Mouse (Mus musculus): ENCODE data around the gene Rabgap1.
"Not testable (repeated sequence)": the region's sequence is repeated elsewhere in the genome, so short reads cannot be mapped to it uniquely, and the experiment has no call there.

The Rabgap1 gene

DNA sequence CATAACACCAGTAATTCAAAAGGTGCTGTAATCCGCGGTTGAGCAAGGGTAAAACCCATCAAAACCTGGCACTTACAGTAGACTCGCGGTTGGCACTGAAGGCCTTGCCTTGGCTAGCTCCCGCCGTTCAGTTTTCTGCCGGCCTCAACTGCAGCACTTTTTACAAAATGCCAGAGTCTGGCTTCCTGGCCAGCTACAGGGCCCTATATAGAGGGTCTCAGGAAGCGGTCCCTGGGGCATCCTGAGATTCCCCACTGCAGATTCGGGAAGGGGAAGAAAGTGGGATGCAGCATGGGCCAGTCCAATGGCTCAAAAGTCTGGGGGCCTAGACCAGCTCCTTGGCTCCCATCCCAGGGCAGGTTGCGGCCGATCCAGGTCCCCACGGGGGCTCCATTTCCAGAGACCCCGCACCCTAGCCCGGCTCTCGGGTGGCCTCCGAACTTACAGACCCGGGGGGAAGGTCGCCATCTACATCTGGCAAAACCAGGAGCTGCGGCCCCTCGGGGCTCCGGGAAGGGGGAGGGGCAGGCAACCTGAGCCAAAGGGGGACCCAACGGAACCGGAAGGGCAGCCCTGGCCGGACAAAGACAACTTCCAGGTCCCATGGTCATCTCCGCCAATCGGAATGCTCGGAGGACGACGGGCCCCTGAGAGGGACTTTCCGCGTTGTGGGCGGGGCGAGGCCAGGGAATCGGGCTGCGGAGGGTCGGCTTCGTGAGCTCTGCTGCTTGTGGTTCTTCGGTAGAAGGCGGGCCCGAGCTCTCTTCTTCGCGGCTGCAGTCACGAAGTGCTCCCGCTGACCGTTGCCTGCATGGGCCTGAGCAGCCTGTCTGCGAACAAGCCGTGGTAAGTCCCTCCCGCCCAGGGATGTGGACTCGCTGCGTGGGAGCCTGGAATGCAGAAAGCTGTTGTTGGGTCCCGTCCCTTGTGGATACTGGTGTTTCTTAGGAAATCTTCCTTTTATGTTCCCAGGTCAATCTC lies at the start of gene Rabgap1, which contains the start of the genes Zbtb26 and Zbtb6:
TSS of gene Rabgap1 (plus strand) at position 669 of the 981 bp plus-strand sequence.
TSS of gene Zbtb26 (minus strand) at position 525 of the 981 bp plus-strand sequence.
TSS of gene Zbtb6 (minus strand) at position 561 of the 981 bp plus-strand sequence.
- peak; percentile 89 to 96 for DNase-seq (ENCODE audit: low spot score in 2 of 2)

DNA sequence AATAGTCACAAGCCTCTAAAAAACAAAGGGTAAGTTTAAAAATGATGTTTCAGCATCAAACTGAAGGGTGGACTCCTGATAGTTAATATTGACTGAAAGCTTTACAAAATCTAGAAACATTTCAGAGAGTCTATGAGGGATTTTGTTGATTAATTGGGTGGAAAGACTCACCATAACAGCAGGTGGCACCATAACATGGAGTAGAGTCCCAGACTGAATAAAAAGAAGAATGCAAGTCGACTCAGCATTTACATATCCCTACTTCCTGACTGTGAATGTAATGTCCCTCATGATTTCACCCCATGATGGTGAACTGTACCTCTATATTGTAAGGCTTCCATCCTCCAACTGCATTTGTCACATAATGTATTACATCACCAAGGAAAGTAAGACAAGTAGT lies 47.5 kb upstream of the Rabgap1 start:
- no peak for DNase-seq (ENCODE audit: low spot score in 2 of 2)

DNA sequence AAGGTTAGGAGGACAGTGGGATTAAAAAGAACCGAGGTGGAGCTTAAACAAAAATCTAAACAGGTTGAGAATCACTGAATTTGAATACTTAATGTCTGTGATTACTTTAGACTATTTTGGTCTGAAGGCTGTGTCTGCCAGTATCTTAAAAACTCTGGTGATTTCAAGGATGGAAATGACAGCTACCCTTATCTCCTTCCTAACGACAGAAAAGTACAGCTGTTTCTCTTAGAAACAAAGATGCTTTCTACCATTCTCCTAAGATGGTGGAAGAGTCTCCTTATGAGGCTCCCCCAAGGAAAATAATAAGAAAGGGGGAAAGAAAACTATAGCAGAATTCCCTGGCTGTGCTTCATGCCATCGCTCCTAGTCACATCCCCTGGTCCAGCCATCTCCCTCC lies 21.2 kb upstream of the Rabgap1 start:
- DNase-seq (ENCODE audit: low spot score in 2 of 2) = no peak

DNA sequence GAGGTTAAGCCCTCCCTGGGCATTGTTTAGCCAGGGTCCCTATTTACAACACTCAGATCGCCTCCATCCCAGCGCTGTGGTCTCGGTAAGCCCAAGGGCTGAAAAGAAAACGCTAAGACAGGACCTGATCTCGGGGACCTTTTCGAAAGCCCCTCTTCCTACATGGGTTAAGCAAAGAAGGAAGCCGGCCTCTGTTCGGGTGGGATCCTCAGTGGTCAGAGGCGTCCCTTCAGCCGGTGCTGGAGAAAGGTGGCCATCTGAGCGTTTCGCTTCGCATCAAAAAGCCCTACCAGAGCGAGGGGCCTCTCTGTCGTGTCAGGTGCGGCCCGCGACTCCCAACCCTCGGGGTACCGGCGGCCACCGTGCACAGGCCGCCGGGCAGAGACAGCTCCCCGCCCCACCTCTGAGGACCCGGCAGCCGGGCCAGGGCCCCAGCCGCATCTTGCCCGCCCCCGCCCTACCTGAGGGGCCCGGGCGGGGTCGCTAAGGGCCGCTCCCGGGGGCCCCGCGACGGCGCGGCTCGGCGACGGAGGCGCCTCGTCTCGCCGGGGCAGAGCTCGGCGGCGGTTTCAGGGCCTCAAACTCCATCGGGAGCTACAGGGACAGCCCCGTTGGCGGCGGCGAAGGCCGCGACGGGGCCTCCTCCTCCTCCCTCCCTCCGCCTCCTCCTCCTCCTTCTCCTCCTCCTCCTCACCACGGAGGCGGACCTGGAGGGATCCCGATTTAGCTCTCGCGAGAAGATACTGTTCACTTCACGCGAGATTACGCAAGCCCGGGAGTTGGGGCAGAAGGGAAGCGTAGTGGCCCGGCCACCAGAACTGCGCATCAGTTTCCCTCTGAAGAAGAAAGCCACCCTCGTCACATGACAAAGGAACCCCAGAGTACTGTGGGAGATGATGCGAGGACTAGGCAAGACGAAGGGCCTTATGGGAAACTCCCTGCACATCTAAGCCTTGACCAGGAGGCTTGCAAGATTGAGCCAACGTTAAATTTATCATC lies 20.5 kb upstream of the Rabgap1 start, which contains the start of gene Rc3h2:
TSS of gene Rc3h2 (minus strand) at position 598 of the 999 bp plus-strand sequence.
- DNase-seq (ENCODE audit: low spot score in 2 of 2) = peak; percentile 93 to 96

DNA sequence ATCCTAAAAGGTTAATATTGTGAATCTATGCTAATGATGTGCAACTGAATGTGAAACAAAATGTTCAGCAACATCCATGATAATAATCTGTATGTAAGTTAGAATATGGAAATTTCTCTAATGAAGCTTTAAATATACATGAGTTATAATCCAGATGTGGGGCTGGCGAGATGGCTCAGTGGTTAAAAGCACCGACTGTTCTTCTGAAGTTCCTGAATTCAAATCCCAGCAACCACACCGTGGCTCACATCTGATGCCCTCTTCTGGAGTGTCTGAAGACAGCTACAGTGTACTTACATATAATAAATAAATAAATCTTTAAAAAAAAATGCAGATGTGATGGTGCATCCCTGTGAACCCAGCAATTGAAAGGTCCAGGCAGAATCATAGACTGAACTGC lies 19.4 kb upstream of the Rabgap1 start:
- no peak for DNase-seq (ENCODE audit: low spot score in 2 of 2)

DNA sequence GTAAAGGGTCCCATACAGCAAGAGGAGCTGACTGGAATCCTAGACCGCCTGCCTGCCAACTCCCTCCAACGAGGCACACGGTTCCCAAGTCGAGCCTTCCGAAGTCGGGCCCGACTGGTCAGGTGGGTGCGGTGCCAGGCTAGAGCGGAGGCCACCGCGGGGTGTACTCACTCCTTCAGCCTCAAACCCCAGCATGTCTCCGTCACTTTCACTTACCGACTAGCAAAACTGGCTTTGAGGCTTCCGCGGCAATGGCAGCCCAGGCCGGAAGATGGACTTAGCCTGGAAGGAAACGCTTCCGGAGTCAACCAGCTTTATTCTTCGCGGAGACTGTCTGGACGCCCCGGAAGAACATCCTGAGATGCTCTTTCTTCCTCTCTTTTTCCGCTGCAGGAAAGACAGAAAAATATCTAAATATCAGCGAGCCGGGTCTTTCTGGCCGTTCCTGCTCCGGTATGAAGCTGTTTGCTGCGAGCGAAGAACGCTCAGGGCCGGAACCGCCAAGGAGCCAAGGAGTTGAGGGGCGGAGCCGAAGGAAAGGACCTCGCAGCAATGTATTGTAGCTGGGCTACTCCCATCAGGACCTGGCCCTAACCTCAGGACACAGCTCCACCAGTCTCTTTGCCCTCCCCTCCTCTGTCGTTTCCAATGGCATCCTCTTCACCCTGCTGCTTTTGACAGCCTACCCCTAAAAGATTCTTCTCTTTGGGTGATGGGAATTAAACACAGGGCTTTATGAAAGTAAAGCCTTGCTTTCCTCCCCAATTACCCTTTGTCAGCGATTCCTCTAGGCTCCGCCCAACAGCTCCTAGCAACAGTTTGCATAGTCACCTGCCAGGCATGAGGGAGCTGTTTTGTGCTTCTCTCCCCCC lies 12.2 kb upstream of the Rabgap1 start:
- peak; percentile 66 to 79 for DNase-seq (ENCODE audit: low spot score in 2 of 2)

DNA sequence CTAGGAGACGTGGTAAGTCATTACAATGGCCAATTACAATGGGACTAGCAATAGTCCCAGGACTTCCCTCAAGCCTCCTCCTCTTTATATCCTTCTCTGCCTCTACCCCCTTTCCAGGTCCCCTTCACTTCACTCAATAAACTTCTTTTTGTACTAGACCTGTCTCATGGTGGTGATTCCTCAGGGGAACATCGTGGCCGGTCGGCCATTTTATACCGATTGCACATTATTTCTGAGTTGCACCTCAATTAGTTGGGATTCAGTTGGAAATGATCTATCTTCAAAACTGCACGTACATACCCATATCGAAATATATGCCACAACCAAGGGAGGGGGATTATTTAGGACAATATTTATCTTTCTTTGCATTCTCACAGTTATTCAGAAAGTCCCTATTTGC lies 11.5 kb upstream of the Rabgap1 start:
- no peak for DNase-seq (ENCODE audit: low spot score in 2 of 2)

DNA sequence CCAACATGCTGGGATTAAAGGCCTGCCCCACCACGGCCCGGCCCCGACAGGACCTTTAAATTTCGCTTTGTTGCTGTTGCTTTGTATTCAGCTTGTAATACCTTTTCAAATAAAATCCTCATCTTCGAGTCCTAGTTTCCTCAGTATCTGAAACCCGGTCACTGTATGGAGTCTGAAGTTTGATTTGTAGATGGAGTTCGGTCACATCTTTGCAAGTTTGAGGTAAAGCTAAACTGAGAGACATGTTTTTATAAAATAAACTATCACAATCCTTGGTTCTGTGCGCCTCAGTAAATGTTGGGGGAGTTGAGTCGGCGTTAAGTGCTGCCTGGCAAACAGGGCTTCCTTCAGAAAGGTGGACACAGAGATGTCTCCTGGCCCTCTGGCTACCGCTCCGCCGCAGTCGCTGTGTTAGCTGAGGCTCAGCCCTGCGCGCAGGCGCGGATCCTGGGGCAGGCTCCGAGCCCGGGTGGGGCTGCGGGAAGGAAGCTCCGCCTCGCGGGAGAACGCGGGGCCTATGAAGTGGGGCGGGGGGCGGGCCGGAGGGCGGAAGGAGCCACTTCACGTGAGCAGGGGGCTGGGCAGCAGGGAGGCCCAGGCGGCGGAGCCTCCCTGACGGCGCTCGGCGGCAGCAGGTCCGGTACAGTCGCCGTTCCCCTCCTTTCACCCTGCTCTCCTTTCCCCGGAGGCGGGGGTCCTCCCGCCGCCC lies 8.7 kb downstream of the Rabgap1 start:
- DNase-seq (ENCODE audit: low spot score in 2 of 2) = peak; percentile 81 to 94

DNA sequence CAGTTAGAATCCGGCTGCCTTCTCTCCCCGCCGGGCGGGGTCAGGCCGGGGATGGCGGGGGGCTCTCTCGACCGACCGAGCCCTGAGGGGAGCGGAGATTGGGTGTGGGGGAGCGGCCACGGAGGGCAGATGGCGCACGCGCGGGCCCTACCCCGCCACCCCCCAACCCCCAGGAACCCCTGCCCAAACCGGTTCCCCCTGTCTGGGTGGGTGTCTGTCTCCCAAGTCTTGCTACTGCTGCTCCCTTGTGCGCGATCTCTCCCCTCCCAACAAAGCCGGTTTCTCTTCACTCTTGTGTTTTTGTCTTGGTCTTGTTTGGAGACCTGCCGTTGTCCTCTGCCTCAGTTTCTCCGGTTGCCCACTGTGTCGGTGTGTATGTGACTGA lies 9.3 kb downstream of the Rabgap1 start:
- no peak for DNase-seq (ENCODE audit: low spot score in 2 of 2)

DNA sequence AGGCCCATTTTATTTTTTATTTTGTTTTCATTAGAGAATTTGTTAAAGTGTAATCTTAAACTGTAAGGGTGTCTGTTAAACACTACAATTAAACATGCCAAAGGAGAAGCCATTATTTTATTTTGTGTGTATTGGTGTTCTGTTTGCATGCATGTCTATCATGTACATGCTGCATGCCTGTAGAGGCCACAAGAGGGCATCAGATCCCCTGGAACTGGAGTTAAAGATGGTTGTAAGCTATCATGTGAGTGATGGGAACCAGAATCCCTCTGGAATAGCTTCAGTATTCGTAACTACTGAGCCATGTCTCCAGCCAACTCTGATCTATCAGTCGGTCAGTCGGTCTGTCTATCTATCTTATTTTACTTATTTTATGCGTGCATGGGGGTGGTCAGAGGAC lies 17.6 kb downstream of the Rabgap1 start:
- DNase-seq (ENCODE audit: low spot score in 2 of 2) = no peak

DNA sequence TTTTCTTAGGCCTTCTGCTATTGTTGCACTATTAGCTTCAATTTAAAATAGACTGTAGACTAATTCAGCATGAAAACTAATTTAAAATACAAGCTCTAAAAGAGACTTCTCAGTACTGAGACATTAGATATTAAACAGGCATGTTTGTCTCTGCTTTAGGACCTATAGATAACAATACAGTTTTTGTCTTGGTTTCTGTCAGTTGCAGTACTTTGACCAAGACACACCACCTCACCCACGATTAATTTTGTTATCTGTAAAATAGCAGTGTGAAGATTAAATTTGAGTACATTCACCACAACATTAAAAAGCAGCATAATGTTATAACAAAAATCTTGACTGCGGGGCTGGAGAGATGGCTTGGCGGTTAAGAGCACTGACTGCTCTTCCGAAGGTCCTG lies 23.2 kb downstream of the Rabgap1 start:
- no peak for DNase-seq (ENCODE audit: low spot score in 2 of 2)

DNA sequence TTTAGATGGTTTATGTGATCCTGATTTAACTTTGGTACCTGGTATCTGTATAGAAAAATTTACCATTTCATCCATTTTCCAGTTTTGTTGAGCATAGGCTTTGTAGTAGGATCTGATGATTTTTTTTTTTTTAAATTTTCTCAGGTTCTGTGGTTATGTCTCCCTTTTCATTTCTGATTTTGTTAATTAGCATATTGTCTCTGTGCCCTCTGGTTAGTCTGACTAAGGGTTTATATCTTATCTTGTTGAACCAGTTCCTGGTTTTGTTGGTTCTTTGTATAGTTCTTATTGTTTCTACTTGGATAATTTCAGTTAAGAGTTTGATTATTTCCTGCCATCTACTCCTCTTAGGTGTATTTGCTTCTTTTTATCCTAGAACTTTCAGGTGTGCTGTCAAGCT lies 36.5 kb downstream of the Rabgap1 start:
- no peak for DNase-seq (ENCODE audit: low spot score in 2 of 2)

DNA sequence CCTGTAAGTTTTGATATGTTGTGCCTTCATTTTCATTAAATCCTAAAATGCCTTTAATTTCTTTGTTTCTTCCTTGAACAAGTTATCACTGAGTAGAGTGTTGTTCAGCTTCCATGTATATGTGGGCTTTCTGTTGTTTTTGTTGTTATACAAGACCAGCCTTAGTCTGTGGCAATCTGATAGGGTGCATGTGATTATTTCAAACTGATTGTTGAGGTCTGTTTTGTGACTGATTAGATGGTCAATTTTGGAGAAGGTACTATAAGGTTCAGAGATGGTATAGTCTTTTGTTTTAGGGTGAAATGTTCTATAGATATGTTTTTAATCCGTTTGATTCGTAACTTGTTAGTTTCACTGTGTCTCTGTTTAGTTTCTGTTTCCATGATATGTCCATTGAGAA lies 37.0 kb downstream of the Rabgap1 start:
- DNase-seq (ENCODE audit: low spot score in 2 of 2) = no peak

DNA sequence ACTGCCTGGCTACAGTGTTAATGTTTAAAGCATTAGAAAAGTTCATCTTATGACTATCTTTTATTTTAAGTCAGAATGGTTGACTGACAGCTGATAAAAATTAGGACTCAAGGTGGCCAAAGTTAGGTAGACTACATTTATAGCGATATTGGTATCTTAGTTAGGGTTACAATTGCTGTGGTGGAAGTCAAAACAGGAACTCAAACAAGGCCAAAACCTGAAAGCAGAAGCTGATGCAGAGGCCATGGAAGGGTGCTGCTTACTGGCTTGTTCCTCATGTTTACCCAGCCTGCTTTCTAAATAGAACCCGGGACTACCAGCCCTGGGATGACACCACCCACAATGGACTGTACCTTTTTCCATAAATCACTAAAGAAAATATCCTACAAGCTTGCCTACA lies 41.1 kb downstream of the Rabgap1 start:
- no peak for DNase-seq (ENCODE audit: low spot score in 2 of 2)

DNA sequence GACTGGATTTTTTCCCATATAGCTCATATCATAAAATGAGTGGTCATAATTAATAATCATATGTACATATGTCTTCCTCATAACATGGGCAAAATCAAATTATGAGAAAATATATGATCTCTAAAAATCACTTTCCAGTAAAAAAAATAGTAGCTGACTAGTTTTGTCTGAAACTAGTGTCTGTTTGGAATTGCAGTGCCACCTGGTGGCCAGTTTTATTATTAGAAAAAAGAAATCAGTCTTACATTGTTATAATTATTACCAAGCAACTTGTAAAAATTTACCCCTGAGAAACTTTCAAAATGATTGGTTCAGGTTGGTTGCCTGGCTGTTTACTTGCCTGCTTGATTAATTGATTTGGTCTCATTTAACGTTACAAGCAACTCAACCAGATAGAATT lies 42.3 kb downstream of the Rabgap1 start:
- DNase-seq (ENCODE audit: low spot score in 2 of 2) = peak; percentile 22 to 56

DNA sequence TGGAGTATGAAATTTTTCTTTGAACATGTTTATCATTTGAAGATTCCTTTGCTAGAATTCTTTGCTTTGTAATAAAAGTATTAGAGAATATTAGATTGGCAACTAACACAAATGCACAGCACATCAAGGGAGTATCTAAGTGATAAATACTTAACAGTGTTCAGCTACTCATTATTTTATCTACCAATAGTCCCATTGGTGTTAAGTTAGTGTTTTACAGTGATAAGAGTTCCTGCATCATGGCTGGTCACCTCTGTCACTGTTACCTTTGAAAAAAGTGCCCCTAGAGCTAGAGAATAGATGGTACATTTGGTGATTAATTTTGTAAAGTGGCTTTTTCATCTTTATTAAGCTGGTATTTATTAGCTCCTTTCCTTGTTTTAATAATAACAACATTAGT lies 43.3 kb downstream of the Rabgap1 start:
- no peak for DNase-seq (ENCODE audit: low spot score in 2 of 2)

DNA sequence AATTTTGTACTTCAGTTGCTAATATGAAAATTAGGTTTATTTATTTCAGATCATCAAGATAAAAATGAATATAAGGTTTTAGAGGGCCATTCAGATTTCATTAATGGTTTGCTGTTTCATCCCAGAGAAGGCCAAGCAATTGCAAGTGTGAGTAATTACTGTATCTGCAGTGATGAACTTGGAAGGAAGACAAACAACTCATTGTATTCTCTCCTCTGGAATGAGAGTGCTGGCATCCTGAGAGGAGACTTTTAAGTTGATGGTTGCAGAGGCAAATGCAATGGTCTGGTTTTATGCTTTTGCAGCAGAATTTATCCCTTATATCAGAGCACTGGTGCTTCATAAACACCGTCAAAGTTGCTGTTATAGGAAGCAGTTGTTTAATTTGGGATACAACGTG lies 45.9 kb downstream of the Rabgap1 start:
- no peak for DNase-seq (ENCODE audit: low spot score in 2 of 2)

DNA sequence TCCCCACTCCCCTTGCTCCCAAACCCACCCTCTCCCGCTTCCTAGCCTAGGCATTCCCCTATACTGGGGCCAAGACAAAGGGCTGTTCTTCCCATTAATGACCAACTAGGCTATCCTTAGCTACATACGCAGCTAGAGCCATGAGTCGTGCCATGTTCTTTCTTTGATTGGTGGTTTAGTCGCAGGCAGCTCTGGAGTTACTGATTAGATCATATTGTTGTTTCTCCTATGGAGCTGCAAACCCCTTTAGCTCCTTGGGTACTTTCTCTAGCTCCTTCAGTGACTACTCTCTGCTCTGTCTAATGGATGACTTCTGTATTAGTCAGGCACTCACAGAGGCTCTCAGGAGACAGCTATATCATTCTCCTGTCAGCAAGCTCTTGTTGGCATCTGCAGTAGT lies 54.2 kb downstream of the Rabgap1 start:
- no peak for DNase-seq (ENCODE audit: low spot score in 2 of 2)

DNA sequence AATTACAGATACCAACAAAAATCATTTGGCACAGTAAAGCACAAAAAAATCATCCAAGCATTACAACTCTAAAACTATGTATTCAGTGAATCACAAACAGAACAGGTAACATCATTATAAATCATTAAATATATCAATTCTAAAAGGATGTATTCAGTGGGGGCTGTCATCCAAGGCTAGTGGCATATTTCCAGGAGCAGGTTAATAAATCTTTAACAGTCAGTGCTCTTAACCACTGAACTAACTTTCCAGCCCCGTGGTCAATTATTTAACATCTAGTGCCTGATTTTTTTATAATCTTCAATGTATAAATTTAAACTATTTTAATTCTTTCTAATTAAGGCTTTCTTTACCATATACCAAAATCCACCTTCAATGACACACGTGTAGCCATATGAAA lies 62.8 kb downstream of the Rabgap1 start:
- DNase-seq (ENCODE audit: low spot score in 2 of 2) = not testable (repeated sequence)

DNA sequence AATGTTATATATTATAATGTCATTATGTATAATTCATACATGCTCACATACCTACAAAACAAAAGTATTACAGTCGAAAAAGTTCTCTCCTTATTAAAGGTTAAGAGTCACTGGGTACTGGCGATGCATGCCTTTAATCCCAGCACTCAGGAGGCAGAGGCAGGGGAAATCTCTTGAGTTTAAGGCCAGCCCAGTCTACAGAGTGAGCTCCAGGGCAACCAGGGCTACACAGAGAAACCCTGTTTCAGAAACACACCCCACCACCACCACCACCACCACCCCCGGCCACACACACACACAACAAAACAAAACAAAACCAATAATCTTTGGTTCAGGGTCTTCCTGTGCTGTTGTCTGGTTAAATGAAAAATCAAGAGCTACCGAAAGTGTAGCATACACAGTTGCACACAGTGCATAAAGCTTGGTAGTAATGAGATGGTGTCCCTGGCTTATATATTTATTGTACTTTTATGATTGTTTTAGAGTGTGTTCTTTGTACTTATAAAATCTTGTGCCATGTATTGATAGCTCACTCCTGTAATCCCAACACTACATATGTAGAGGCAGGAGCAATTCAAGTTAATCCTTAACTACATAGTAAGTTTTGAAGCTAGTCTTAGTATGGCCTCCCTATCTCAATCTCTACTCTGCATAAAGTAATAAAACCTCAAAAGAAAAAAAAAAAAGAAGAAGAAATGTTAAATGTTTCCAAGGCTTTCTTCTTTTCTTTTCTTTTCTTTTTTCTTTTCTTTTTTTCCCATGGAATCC lies 68.2 kb downstream of the Rabgap1 start:
- no peak for DNase-seq (ENCODE audit: low spot score in 2 of 2)

Measured in spleen, postnatal 10 days (tissue).